9 mouse cellular contexts compared by ENCODE assay signal in the genomic region with DNA sequence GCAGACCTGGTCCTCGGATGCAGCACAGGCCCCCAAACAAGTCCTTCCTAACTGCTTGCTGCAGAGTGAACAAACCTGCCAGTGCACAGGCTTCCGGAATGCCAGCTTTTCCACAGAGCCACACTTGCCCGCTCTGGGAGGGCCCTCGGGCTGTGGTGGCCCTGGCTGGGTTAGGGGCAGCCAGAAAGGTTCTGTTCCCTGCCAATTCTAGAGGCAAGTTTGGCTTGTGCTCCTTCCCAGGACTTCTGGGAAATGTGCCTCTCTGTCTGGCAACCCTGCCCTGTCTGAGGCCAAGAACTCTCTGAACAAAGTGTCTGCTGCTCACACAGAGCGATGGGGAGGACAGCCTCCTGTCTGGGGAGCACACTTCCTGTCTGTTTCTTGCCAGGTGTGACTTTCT.
DNase-seq lines count a peak whose midpoint lies in the region; ATAC-seq lines count a peak whose summit lies in the region.
"Had no signal": no experiment of that assay in that cellular context is flagged by ENCODE, and none has a peak within 500 bp of the region (broad histone marks: within the 10 kb centered on the region; RNA-seq: fewer than 3 reads in every experiment).

No protein-coding gene starts in this region.

- intact Hi-C loops in heart, postnatal 10 days (cut with DNase I) = no loop called here

- peak; percentile 37 to 39 for DNase-seq in frontal cortex, postnatal 10 days (ENCODE audit: low spot score in 2 of 2)
- DNase-seq in adrenal gland, postnatal 25 days = peak; percentile 18
- peak; percentile 37 to 40 for DNase-seq in heart, postnatal 10 days
- DNase-seq in right cerebral cortex, adult 2 months (ENCODE audit: low spot score in 2 of 2) = peak; percentile 11 to 12
- DNase-seq in spleen, adult 18-20 months = no peak
- DNase-seq in embryo, embryonic 11 days = no peak
- DNase-seq: liver, embryonic 13.5 days had no signal

- no peak; the same call in 1 of the 2 replicates for ATAC-seq in frontal cortex, adult (ENCODE audit: low TSS enrichment)
- no peak for ATAC-seq in erythroblast, adult 5-6 weeks (replicated peaks; ENCODE audit: low FRiP score, poor library complexity, severe bottlenecking)

Comparison
In these comparisons a context has a peak if more than half of its experiments do, and no peak if none do; other contexts are left out.
1. DNase-seq: peak in frontal cortex, postnatal 10 days (2 of 2), adrenal gland, postnatal 25 days (single experiment), heart, postnatal 10 days (2 of 2) and right cerebral cortex, adult 2 months (2 of 2); none in spleen, adult 18-20 months (0 of 2) and embryo, embryonic 11 days (single experiment).